Mouse (Mus musculus): ENCODE results near the gene Lrrc20.
A peak's percentile ranks its signal among the peaks of the same experiment; 100 is the strongest.

GRCm38 (mm10) chr10:61605851-61606250 is 130.2 kb downstream of the Lrrc20 start:
- no peak for TF ChIP-seq POLR2A (IDR thresholded peaks at IDR 0.05; ENCODE audit: insufficient read depth, low read depth, low read length)
- TF ChIP-seq CTCF (IDR thresholded peaks at IDR 0.05; ENCODE audit: insufficient read depth, low read depth, low read length), result 0 out of 2 replicates have a peak, but pooled peaks have one; percentile 40

Measured in olfactory bulb, adult 2 months (tissue).